Mouse (Mus musculus): Measurements from ENCODE around the gene Yes1. TPM values are rescaled to one million over a fixed set of nuclear protein-coding genes. Genes with fewer than 3 reads are reported as not detected.

Gene Yes1
- total and polyA plus RNA-seq, 2 experiments from 2014 or later, result 15.1 to 18.0 TPM

GRCm38 (mm10) chr5:32617851-32618250, 6.9 kb downstream of the Yes1 start:
- Histone ChIP-seq H3K9me3 (ENCODE audit: low read length) (no peaks in the 10 kb centered on the region), H3K9ac (replicated peaks; ENCODE audit: low read length) (no peak overlapping the region), H3K27ac (no peak overlapping the region), H3K4me1 (ENCODE audit: insufficient read depth, low read length) (no peaks in the 10 kb centered on the region), H3K36me3 (ENCODE audit: insufficient read depth, low read length) (no peaks in the 10 kb centered on the region), H3K4me3 (ENCODE audit: low read length) (no peak overlapping the region), H3K27me3 (ENCODE audit: insufficient read depth, low read length) (no peaks in the 10 kb centered on the region), H3K4me2 (ENCODE audit: low read depth, low read length) (no peak overlapping the region)
- WGBS, result 88% methylated on average over 1 of the region's 1 CpGs
- ATAC-seq, result no peak
- DNase-seq (ENCODE audit: low spot score), result no peak
- TF ChIP-seq CTCF (IDR thresholded peaks at IDR 0.05; ENCODE audit: low read depth), result no peak

GRCm38 (mm10) chr5:32623649-32624048, 12.7 kb downstream of the Yes1 start:
- no peak overlapping the region for H3K4me3 ChIP-seq (ENCODE audit: low read length)
- no peaks in the 10 kb centered on the region for H3K36me3 ChIP-seq (ENCODE audit: insufficient read depth, low read length)
- H3K4me1 ChIP-seq (ENCODE audit: insufficient read depth, low read length), result no peaks in the 10 kb centered on the region
- TF ChIP-seq CTCF (IDR thresholded peaks at IDR 0.05; ENCODE audit: low read depth), result no peak
- no peak for DNase-seq (ENCODE audit: low spot score)
- no peak for ATAC-seq
- no peaks in the 10 kb centered on the region for H3K9me3 ChIP-seq (ENCODE audit: low read length)
- H3K4me2 ChIP-seq (ENCODE audit: low read depth, low read length), result no peak overlapping the region
- no peaks in the 10 kb centered on the region for H3K27me3 ChIP-seq (ENCODE audit: insufficient read depth, low read length)
- no peak overlapping the region for H3K27ac ChIP-seq
- no peak overlapping the region for H3K9ac ChIP-seq (replicated peaks; ENCODE audit: low read length)

GRCm38 (mm10) chr5:32624777-32625176, 13.8 kb downstream of the Yes1 start:
- DNase-seq (ENCODE audit: low spot score), result no peak
- TF ChIP-seq CTCF (IDR thresholded peaks at IDR 0.05; ENCODE audit: low read depth), result no peak
- no peak for ATAC-seq
- Histone ChIP-seq H3K4me2 (ENCODE audit: low read depth, low read length) (no peak overlapping the region), H3K9me3 (ENCODE audit: low read length) (no peaks in the 10 kb centered on the region), H3K36me3 (ENCODE audit: insufficient read depth, low read length) (no peaks in the 10 kb centered on the region), H3K27me3 (ENCODE audit: insufficient read depth, low read length) (no peaks in the 10 kb centered on the region), H3K4me3 (ENCODE audit: low read length) (no peak overlapping the region), H3K9ac (replicated peaks; ENCODE audit: low read length) (no peak overlapping the region), H3K4me1 (ENCODE audit: insufficient read depth, low read length) (no peaks in the 10 kb centered on the region), H3K27ac (no peak overlapping the region)
- WGBS, result 92% methylated on average over 2 of the region's 2 CpGs

- DNase-seq (ENCODE audit: low spot score) (no peak), ATAC-seq (no peak)
- Histone ChIP-seq H3K4me3 (ENCODE audit: low read length) (no peak overlapping the region), H3K9ac (replicated peaks; ENCODE audit: low read length) (no peak overlapping the region), H3K27ac (no peak overlapping the region), H3K4me1 (ENCODE audit: insufficient read depth, low read length) (no peaks in the 10 kb centered on the region), H3K4me2 (ENCODE audit: low read depth, low read length) (no peak overlapping the region), H3K9me3 (ENCODE audit: low read length) (no peaks in the 10 kb centered on the region), H3K36me3 (ENCODE audit: insufficient read depth, low read length) (no peaks in the 10 kb centered on the region), H3K27me3 (ENCODE audit: insufficient read depth, low read length) (no peaks in the 10 kb centered on the region)
- TF ChIP-seq CTCF (IDR thresholded peaks at IDR 0.05; ENCODE audit: low read depth), result no peak
These were observed 22.2 kb downstream of the Yes1 start for GRCm38 (mm10) chr5:32633185-32633584.

- no peak overlapping the region for H3K4me3 ChIP-seq (ENCODE audit: low read length)
- H3K36me3 ChIP-seq (ENCODE audit: insufficient read depth, low read length), result no peaks in the 10 kb centered on the region
- H3K27me3 ChIP-seq (ENCODE audit: insufficient read depth, low read length), result no peaks in the 10 kb centered on the region
- ATAC-seq, result no peak
- no peak overlapping the region for H3K4me2 ChIP-seq (ENCODE audit: low read depth, low read length)
- DNase-seq (ENCODE audit: low spot score), result peak; percentile 56
- 47% methylated on average over 1 of the region's 1 CpGs for WGBS
- TF ChIP-seq CTCF (IDR thresholded peaks at IDR 0.05; ENCODE audit: low read depth), result peak; percentile 72
- H3K9ac ChIP-seq (replicated peaks; ENCODE audit: low read length), result no peak overlapping the region
- H3K4me1 ChIP-seq (ENCODE audit: insufficient read depth, low read length), result no peaks in the 10 kb centered on the region
- H3K27ac ChIP-seq, result no peak overlapping the region
- H3K9me3 ChIP-seq (ENCODE audit: low read length), result no peaks in the 10 kb centered on the region
These were observed 46.4 kb downstream of the Yes1 start for GRCm38 (mm10) chr5:32657386-32657785.

GRCm38 (mm10) chr5:32682475-32682874, 71.5 kb downstream of the Yes1 start:
- no peaks in the 10 kb centered on the region for H3K27me3 ChIP-seq (ENCODE audit: insufficient read depth, low read length)
- H3K4me1 ChIP-seq (ENCODE audit: insufficient read depth, low read length), result no peaks in the 10 kb centered on the region
- no peak overlapping the region for H3K4me2 ChIP-seq (ENCODE audit: low read depth, low read length)
- H3K27ac ChIP-seq, result no peak overlapping the region
- H3K4me3 ChIP-seq (ENCODE audit: low read length), result no peak overlapping the region
- 48% methylated on average over 2 of the region's 2 CpGs for WGBS
- no peak for TF ChIP-seq CTCF (IDR thresholded peaks at IDR 0.05; ENCODE audit: low read depth)
- H3K9ac ChIP-seq (replicated peaks; ENCODE audit: low read length), result no peak overlapping the region
- no peak for ATAC-seq
- no peaks in the 10 kb centered on the region for H3K36me3 ChIP-seq (ENCODE audit: insufficient read depth, low read length)
- H3K9me3 ChIP-seq (ENCODE audit: low read length), result no peaks in the 10 kb centered on the region
- no peak for DNase-seq (ENCODE audit: low spot score)

- Histone ChIP-seq H3K36me3 (ENCODE audit: insufficient read depth, low read length) (no peaks in the 10 kb centered on the region), H3K4me2 (ENCODE audit: low read depth, low read length) (no peak overlapping the region), H3K9ac (replicated peaks; ENCODE audit: low read length) (no peak overlapping the region), H3K4me1 (ENCODE audit: insufficient read depth, low read length) (no peaks in the 10 kb centered on the region), H3K27ac (no peak overlapping the region), H3K9me3 (ENCODE audit: low read length) (no peaks in the 10 kb centered on the region), H3K4me3 (ENCODE audit: low read length) (no peak overlapping the region), H3K27me3 (ENCODE audit: insufficient read depth, low read length) (no peaks in the 10 kb centered on the region)
- WGBS, result 67% methylated on average over 2 of the region's 2 CpGs
- ATAC-seq (no peak), DNase-seq (ENCODE audit: low spot score) (no peak)
- no peak for TF ChIP-seq CTCF (IDR thresholded peaks at IDR 0.05; ENCODE audit: low read depth)
These were observed 82.4 kb downstream of the Yes1 start for GRCm38 (mm10) chr5:32693411-32693810.
